Mouse (Mus musculus) small intestine, adult 2 months (tissue): ENCODE data around the gene Ntrk3. TPM values are rescaled to one million over a fixed set of nuclear protein-coding genes. Genes with fewer than 3 reads are reported as not detected.

ENCODE experiments used
- H3K27ac ChIP-seq: fragments of 200-500 bp; 2 replicates; pipeline ENCODE4 v1.5.1; 2012; ENCODE audit warnings: low read depth, low read length, control low read depth, inconsistent platforms; ENCODE audit not compliant: insufficient read depth
- H3K27me3 ChIP-seq: fragments of 200-500 bp; 2 replicates; pipeline ENCODE4 v1.6.1; 2012; ENCODE audit warnings: mild to moderate bottlenecking, moderate library complexity, low read length, inconsistent platforms; ENCODE audit not compliant: control insufficient read depth, insufficient read depth
- H3K36me3 ChIP-seq: fragments of 200-500 bp; 2 replicates; pipeline ENCODE4 v1.6.1; 2012; ENCODE audit warnings: mild to moderate bottlenecking, low read length, control low read depth, inconsistent platforms; ENCODE audit not compliant: control insufficient read depth, insufficient read depth
- H3K4me1 ChIP-seq: fragments of 200-500 bp; 2 replicates; pipeline ENCODE4 v1.6.1; 2012; ENCODE audit warnings: low read length, inconsistent platforms, mixed read lengths; ENCODE audit not compliant: control insufficient read depth, insufficient read depth, insufficient read length
- H3K4me3 ChIP-seq: fragments of 200-500 bp; 2 replicates; pipeline ENCODE4 v1.5.1; 2012; ENCODE audit warnings: low read depth, mild to moderate bottlenecking, control low read depth, inconsistent platforms, low read length, moderate library complexity
- CTCF ChIP-seq: fragments of 200-500 bp; IDR thresholded peaks from 2 replicates; pipeline ENCODE4 v1.5.1; 2012; ENCODE audit warnings: low read depth, mild to moderate bottlenecking, control low read depth, inconsistent platforms, low read length, moderate library complexity, mixed read lengths; ENCODE audit not compliant: insufficient replicate concordance, insufficient read length; ENCODE audit errors: extremely low read depth
- POLR2A ChIP-seq: fragments of 200-500 bp; IDR thresholded peaks from 2 replicates; pipeline ENCODE4 v1.6.1; 2012; ENCODE audit warnings: low read depth, mild to moderate bottlenecking, control low read depth, inconsistent platforms, low read length, moderate library complexity
- WGBS: fragments of 180-500 bp; shearing (Covaris S2); methylation state at CpG from one replicate; pipeline ENCODE4 v1.1.7; 2018; 5-methylcytosine and 5-hydroxymethylcytosine counted together
- polyA plus RNA-seq: library from polyadenylated mRNA; depleted of rRNA; stranded (reverse); fragments of >200 nt; gene quantifications from 2 replicates; pipeline ENCODE4 v1.2.3, GENCODE M21; 2012

The Ntrk3 gene
- polyA plus RNA-seq, 1 experiment = 0.61 TPM

DNA sequence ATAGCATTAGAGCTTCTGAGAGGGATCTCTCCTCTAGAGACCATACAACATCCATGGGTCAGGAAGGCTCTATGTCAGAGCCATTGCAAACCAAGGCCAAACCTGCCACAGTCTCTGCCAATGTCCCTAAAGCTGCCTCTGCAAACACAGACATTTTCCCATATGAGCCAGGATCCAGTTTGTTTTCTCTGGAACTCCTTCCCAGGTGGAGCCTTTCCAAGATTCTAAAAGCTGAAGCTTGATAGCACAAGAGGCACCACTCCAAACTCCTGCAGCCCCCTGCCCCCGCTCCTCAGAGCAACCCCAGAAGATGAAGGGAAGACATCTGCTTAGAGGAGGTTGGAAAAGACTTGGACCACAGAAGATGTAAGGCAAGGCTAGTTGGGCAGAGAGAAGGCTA is 432.8 kb downstream of the Ntrk3 start:
- Histone ChIP-seq H3K27ac (no peak overlapping the region), H3K36me3 (no peaks in the 10 kb centered on the region), H3K4me1 (no peaks in the 10 kb centered on the region), H3K27me3 (no peaks in the 10 kb centered on the region), H3K4me3 (no peak overlapping the region)
- 84% methylated on average over 1 of the region's 1 CpGs for WGBS
- TF ChIP-seq CTCF (no peak), POLR2A (no peak)

DNA sequence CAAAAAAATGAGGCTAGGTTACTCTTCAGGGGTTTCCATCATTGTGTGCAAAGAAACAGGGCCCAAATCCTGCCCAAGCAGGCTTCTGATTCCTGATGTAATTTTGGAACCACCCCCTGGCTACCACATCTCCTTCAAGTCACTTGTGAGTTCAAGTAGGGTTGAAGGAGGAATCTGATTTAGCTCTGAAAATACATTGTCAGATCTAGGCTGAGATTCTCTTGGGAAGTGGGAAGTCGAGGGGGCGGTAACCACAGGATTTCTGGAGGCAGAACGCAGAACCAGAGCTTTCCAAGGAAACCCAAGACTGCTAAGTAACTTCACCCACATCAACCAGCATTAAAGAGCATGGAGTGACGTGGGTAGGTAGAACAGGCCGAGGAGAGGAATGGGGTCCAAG is 440.5 kb downstream of the Ntrk3 start:
- Histone ChIP-seq H3K36me3 (no peaks in the 10 kb centered on the region), H3K4me3 (no peak overlapping the region), H3K4me1 (no peaks in the 10 kb centered on the region), H3K27me3 (no peaks in the 10 kb centered on the region), H3K27ac (no peak overlapping the region)
- WGBS = 78% methylated on average over 5 of the region's 5 CpGs
- no peak for TF ChIP-seq POLR2A
- TF ChIP-seq CTCF = no peak

DNA sequence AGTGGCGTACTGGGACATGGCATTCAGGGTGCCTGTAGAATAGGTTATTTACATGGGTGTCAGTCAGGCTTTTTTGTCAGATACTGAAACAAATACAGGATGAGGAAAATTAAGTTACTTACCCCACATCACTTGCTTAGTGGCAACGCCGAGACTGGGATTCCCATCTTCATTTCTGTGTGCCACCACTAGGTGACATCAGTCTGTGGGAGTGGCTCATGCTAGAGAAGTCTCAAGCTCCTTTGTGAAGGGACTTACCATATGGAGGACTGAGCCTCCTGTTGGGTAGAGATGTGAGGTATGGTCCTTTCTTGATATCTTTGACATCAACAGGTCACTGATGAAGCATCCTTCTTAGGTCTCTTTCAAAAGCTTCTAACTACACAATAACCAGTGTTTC is 443.5 kb downstream of the Ntrk3 start:
- Histone ChIP-seq H3K4me3 (no peak overlapping the region), H3K36me3 (no peaks in the 10 kb centered on the region), H3K4me1 (no peaks in the 10 kb centered on the region), H3K27ac (no peak overlapping the region), H3K27me3 (no peaks in the 10 kb centered on the region)
- TF ChIP-seq POLR2A (no peak), CTCF (no peak)
- 69% methylated on average over 3 of the region's 3 CpGs for WGBS

GRCm38 (mm10) chr7:78290186-78290585 is 447.6 kb downstream of the Ntrk3 start:
- Histone ChIP-seq H3K4me1 (no peaks in the 10 kb centered on the region), H3K36me3 (no peaks in the 10 kb centered on the region), H3K4me3 (no peak overlapping the region), H3K27ac (no peak overlapping the region), H3K27me3 (no peaks in the 10 kb centered on the region)
- TF ChIP-seq POLR2A (no peak), CTCF (no peak)
- WGBS = 58% methylated on average over 2 of the region's 2 CpGs

- Histone ChIP-seq H3K36me3 (no peaks in the 10 kb centered on the region), H3K4me3 (no peak overlapping the region), H3K27ac (no peak overlapping the region), H3K27me3 (no peaks in the 10 kb centered on the region), H3K4me1 (no peaks in the 10 kb centered on the region)
- TF ChIP-seq CTCF (no peak), POLR2A (no peak)
- WGBS = 90% methylated on average over 2 of the region's 2 CpGs
Measured at GRCm38 (mm10) chr7:78286516-78287238, 451.1 kb downstream of the Ntrk3 start.

DNA sequence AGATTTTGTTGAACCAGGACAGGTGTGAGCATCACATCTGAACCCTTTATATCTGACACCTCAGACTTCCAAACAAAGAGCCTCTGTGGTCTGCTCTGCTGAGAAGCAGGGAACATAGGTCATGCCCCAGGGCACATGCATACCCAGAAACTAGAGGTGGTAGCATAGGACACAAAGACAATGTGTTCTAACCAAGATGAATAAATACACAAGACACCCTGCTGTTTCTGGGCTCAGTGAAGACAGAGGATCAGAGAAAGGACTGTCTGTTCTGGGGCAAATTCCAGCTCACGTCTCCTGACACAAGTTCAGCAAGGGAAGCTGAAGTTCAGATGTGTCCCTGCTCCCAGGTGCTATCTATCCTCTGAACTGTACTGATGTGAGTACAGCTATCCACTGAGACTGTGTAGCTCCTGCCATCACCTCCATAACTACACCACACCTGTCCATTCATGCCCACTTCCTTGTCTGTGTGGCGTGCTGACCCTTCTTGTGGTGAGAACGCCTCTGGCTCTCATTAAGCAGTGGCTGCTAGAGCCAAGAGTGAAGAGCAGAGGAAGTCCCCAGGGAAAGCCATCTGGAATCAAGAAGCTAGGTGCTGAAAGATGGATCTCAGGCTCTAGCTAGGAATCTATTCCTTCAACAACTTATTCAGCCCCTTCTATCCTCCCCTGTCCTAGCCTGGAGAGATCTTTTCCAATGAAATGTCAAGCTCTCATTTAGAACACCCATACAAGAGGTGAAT is 468.1 kb downstream of the Ntrk3 start:
- TF ChIP-seq POLR2A = no peak
- TF ChIP-seq CTCF = no peak
- Histone ChIP-seq H3K4me1 (no peaks in the 10 kb centered on the region), H3K36me3 (no peaks in the 10 kb centered on the region), H3K27ac (no peak overlapping the region), H3K4me3 (no peak overlapping the region), H3K27me3 (no peaks in the 10 kb centered on the region)
- 79% methylated on average over 3 of the region's 3 CpGs for WGBS

- H3K4me3 ChIP-seq = no peak overlapping the region
- no peaks in the 10 kb centered on the region for H3K27me3 ChIP-seq
- H3K36me3 ChIP-seq = no peaks in the 10 kb centered on the region
- no peak overlapping the region for H3K27ac ChIP-seq
- H3K4me1 ChIP-seq = no peaks in the 10 kb centered on the region
- TF ChIP-seq CTCF (no peak), POLR2A (no peak)
- 18% methylated on average over 1 of the region's 1 CpGs for WGBS
Measured at GRCm38 (mm10) chr7:78267461-78268007, 470.3 kb downstream of the Ntrk3 start.
